Mouse (Mus musculus) brain, embryonic 14.5 days (tissue): ENCODE data around the gene Negr1.

Experiments used
- CTCF ChIP-seq: fragments of 200-500 bp; IDR thresholded peaks from 2 replicates; pipeline ENCODE4 v1.5.1; 2012; ENCODE audit warnings: inconsistent platforms, mild to moderate bottlenecking, moderate library complexity, borderline replicate concordance; ENCODE audit not compliant: insufficient read depth, insufficient read length; ENCODE audit errors: extremely low read depth
- POLR2A ChIP-seq: fragments of 200-500 bp; IDR thresholded peaks from 2 replicates; pipeline ENCODE4 v1.6.1; 2012; ENCODE audit warnings: mild to moderate bottlenecking, inconsistent platforms, borderline replicate concordance; ENCODE audit not compliant: poor library complexity, insufficient read depth, insufficient read length, severe bottlenecking; ENCODE audit errors: extremely low read depth

DNA sequence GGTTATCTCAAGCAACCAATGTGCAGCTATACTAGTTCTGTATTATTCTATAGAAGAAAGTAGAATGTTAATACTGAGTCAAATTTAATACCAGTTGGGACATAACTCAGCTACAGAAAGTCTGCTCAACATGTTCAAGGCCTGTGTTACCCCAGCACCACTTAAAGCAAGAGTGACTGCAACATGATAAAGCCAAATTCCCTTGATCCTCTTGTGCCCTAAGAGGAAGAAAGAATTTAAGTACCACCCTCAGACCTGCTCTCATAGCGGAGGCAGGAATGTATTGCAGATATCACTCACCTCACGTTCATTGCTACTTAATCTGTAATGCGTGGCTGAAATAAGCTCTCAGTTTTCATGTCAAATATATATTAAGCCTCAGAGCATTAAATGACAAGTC lies 631.5 kb downstream of the Negr1 start:
- TF ChIP-seq CTCF (no peak), POLR2A (no peak)
